Mouse (Mus musculus): ENCODE data around the gene Cln5.

DNA sequence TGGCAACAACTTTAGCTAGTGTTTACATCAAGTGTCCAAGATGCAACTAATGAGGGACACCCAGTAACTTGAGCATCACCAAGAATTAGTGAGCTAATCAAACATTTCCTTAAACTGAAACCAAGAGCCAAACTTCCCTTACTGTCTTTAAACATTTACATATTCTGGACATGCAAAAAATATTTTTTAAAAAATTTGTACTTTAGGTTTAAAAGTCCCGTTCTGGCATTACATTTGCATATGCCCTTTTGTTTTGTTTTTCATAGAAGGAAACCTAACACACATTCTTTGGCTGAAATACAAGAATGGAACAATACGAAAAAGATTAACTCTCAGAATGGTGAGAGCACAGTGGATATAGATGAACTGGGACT, 28.2 kb downstream of the Cln5 start:
- no peak for TF ChIP-seq CTCF (conservative IDR thresholded peaks at IDR 0.05; ENCODE audit: insufficient read depth, insufficient read length, low read depth, low read length)
- TF ChIP-seq POLR2A (IDR thresholded peaks at IDR 0.05; ENCODE audit: low read depth, low read length): no peak

Data from kidney, adult 2 months (tissue).